Mouse (Mus musculus) CD8-positive naive resting alpha-beta T cell, adult 2 months (primary cell): ENCODE data around the gene Hsd11b2.

Experiments used
- DNase-seq, 2 experiments: peaks; one replicate each; pipeline ENCODE4 v3.0.0; 2022; ENCODE audit warnings: low read depth in 2 of 2, low spot score in 2 of 2

Gene Hsd11b2

GRCm38 (mm10) chr8:105521995-105522769 lies 3.6 kb downstream of the Hsd11b2 start:
- no peak for DNase-seq

DNA sequence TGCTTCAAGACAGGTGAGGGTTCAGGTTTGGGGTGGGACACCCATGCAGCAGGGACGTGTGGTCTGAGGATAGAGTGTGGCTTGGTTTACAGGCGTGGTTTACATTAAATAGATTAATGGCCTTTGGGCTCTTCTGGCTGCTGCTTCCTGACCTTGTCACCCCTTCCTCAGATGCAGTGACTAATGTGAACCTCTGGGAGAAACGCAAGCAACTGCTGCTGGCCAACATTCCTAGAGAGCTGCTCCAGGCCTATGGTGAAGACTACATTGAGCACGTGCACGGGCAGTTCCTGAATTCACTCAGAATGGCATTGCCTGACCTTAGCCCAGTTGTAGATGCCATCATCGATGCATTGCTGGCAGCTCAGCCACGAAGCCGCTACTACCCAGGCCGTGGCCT lies 4.3 kb downstream of the Hsd11b2 start:
- no peak for DNase-seq

- DNase-seq, result no peak
These were observed 8.6 kb downstream of the Hsd11b2 start for GRCm38 (mm10) chr8:105527110-105527509.

DNA sequence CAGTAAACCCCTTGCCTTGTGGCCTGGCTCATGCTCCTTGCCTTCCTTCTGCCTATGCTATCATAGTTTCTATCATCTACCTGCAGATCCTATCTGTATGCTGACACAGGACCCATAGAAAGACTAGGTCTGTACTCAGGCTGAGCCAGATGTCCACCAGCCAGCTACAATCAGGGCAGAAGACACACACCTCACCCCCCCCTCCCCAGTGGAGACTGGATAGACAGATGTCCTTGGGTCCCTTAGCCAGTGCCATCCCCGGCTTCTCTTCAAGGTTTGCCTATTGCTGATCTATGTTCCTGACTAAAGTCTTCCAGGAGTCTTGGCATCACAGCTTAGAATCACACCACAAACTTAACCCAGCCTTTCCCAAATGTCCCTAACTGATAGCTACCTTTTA lies 9.7 kb downstream of the Hsd11b2 start:
- no peak for DNase-seq

- DNase-seq, result no peak
These were observed 10.7 kb downstream of the Hsd11b2 start for GRCm38 (mm10) chr8:105529271-105529670.

DNA sequence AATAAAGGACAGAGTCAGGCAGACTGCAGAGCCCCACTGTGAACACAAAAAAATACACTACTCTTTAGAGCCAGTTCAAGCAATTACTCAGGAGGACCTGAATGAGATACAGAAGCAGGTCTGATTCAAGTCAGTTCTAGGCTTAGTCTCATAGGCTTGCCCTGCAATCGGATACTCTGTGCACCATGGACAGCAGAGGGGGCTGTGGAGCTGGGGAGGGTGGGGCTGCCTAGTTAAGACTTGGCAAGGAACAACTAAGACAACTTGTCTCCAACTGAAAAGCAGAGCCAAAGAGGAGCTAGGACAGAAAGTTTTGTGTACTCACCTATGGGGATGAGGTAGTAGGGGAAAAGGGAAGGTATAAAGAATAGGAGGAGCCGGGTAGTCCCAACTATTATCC lies 13.2 kb downstream of the Hsd11b2 start:
- DNase-seq, result peak; percentile 27 to 53

GRCm38 (mm10) chr8:105533439-105533838 lies 14.9 kb downstream of the Hsd11b2 start:
- DNase-seq, result no peak

GRCm38 (mm10) chr8:105533892-105534329 lies 15.4 kb downstream of the Hsd11b2 start:
- DNase-seq, result peak; percentile 38 to 51

- DNase-seq, result no peak
These were observed 18.0 kb downstream of the Hsd11b2 start for GRCm38 (mm10) chr8:105536546-105536945.

DNA sequence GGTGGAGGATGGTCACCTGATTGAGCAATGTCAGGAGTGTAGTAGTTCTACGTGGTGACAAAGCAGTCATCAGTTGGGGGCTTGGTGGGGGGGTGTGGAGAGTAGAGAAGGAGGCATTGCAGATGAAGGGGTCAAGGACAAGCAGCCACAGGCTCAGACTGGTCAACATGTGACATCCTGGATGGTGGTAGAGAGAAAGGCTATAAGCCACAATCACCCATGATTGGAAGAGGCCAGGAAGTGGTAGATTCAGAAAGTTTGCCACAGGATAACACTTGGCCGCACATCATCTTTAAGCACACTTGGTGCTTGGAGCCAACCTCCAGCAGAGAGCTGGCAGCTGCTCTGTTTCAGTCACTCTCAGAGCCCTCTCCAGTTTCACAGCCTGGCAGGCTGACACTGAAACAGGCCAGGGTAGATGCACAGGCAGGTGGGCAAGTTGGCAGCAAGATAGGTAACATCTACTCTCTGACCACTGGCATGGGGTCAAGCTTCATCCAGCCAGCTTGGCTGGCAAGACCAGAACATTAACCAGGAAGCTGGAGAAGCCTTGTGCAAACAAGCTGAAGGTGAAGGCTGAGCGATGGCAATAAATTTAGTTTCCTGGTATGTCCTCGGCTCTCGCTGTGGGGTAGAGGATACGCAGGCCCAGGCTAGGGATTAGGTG lies 18.6 kb downstream of the Hsd11b2 start:
- DNase-seq, result no peak

GRCm38 (mm10) chr8:105538940-105539339 lies 20.4 kb downstream of the Hsd11b2 start:
- no peak for DNase-seq

DNA sequence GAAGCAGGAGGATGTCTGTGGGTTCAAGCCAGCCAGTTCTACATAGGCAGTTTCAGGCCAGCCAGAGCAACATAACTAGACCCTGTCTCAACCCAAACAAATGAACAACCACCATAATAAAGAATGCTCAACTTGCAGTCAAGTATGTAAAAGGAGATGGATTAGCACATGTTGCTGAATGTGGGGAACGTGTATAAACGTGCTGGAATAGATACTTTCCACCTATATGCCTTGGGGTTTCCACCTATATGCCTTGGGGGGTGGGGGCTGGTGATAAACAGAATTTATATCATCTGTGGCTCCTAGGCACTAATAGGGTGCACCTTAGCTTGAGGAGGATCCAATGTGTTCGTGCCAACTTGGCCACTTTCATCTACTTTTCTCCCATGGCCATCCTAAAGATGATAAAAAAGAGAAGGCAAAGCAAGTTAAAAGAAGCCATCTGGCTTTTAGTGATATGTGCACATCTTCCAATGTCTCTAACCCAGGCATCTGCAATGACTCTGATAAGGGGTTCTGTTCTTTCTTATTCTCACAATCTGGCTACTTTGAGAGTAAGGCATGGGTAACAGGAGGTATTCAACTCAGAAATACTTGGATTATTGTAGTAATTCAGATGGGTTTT lies 23.6 kb downstream of the Hsd11b2 start:
- no peak for DNase-seq

DNA sequence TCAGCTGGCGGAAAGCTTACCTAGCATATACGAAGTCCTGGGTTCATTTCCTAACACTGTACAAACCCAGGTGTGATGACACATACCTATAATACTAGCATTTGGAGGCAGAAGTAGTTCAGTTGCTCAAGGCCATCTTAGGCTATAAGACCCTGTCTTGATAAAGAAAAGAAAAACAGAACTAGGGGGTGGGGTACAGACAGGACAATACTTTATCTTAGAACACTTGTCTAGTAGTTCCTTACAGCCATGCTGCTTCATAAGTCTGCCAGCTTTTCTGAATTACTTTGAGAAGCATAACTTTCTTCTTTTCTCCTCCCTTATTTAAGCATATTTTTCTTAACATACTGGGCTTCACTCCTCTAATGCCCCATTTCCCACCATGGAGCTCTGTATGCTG lies 24.3 kb downstream of the Hsd11b2 start:
- no peak for DNase-seq

- no peak for DNase-seq
These were observed 25.1 kb downstream of the Hsd11b2 start for GRCm38 (mm10) chr8:105543703-105544102.

GRCm38 (mm10) chr8:105544544-105545205 lies 26.1 kb downstream of the Hsd11b2 start:
- DNase-seq, result no peak

DNA sequence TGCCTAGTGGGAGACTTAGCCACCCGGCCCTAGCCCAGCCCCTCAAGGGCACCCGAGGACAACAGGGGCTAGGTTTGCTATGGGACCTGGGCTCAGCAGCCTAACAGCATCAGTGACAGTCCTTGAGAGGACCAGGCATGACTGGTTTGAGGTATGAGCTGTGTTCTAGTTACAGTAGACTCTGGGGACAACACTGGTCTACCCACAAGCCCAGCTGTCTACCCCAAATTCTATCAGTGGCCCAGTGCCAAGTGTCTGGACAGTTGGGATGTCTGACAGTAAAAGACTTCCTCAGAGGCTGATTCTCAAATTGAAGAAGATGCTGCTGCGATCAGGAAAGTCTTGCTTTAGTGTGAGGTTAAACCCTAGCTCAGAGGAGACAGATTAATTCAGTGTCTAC lies 26.7 kb downstream of the Hsd11b2 start:
- DNase-seq, result no peak

- no peak for DNase-seq
These were observed 28.1 kb downstream of the Hsd11b2 start for GRCm38 (mm10) chr8:105546384-105547350.

DNA sequence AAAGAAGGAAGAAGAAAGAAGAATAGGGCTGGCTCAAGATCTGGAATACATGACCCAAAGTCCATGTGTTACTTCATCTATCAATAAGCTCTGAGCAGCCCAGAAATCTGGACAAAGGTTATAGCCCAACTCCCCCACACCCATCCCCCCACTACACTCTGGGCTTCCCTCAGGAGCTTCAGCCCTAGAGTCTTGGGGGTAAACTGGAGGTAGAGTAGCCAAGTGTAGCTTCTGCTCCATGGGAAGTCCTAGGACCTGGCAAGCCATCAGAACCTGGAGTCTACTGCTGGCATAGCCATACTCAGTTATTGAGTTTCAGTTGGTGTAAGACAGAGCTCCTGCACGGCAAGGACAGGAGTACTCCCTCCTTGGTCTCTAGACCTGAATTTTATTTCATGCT lies 31.0 kb downstream of the Hsd11b2 start:
- no peak for DNase-seq

DNA sequence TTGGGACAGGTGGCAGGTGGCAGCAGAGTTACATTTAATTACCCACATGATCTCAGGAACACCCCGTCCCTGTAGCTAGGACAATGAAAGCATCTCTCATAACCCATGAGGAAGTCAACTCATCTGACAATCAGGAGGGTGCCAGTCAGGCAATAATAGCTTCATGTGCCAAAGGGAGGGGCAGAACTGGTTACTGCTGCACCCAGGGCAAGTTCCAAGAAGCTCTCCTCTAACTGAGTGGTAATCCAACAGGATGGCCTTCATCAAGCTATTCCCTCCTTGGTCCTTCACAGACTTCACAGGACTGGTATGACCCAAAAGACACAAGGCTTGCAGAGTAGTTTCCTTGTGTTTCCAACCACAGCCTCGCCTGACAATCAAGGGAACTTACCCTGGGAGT lies 31.5 kb downstream of the Hsd11b2 start:
- no peak for DNase-seq

DNA sequence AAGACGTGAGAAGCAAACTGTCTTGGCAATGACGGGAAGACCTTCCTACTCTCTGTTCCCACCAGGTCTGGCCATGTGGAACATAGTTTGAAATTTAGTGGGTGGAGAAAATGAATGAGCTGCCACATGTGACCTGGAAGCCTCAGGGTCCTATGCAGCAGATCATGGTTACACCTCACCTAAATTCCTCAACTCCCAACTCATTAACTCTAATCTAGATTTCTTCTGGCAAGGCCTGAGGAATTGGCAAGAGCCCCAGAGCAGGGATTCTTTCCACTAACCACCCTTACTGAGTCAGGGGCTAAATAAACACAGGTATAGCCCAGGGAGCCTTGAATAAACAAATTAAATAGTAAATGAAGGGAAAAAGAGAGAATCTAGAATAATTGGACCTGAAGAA lies 33.5 kb downstream of the Hsd11b2 start:
- no peak for DNase-seq

DNA sequence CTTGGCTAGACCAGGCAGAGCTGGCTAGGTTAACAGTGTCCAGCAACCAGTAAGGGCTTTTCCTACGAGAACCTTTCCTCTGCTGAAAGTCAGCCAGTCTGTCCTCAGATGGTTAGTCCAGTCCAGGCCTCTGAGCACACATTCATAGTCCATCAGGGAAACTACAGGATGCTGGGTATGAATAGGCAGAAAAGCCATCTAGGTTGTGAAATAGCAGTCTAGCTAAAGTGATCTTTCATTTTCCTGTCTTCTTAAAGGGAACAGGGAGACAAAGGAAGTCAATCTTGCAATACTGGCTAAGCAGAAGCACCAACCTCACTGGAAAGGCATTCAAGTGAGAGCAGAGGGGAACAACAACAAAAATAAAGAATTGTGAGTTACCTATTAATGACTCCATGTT lies 34.3 kb downstream of the Hsd11b2 start:
- DNase-seq, result no peak
